Mouse (Mus musculus): ENCODE data around the gene Hrct1. TPM values are rescaled to one million over a fixed set of nuclear protein-coding genes. Genes with fewer than 3 reads are reported as not detected.

Hrct1 gene
- polyA plus RNA-seq, 1 experiment from 2014 or later: 0.81 TPM

DNA sequence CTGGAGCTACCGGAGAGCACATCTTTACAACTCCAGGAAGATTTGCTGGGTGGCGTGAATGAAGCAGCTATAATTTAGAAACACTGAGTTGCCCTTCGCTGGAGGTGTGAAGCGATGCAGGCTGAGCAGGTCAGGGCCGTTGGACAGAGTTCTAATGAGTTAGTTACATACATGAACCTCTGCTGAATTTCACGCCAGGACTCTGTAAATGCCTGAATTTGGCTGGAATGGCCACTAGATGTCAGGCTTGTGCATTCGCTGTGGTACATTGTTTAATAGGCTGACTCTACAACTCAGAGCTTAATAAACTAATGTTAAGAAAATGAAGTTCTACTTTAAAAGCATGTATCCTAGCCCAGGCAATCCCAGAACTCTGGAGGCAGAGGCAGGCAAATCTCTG is 36.4 kb downstream of the Hrct1 start:
- H3K4me3 ChIP-seq (ENCODE audit: control insufficient read depth in 1 of 2, insufficient read depth in 1 of 2, low read depth in 1 of 2, low read length in 2 of 2): no peak overlapping the region
- H3K4me1 ChIP-seq (ENCODE audit: control insufficient read depth in 2 of 2, insufficient read depth in 2 of 2, low read length in 2 of 2): peaks cover 0 to 4% of the 10 kb centered on the region in 2 experiments; a peak in 3 of 4 replicates
- H3K36me3 ChIP-seq (ENCODE audit: control insufficient read depth, insufficient read depth, low read length): no peaks in the 10 kb centered on the region
- H3K27me3 ChIP-seq (ENCODE audit: control insufficient read depth, insufficient read depth, low read length): no peaks in the 10 kb centered on the region
- no peak overlapping the region for H3K27ac ChIP-seq (replicated peaks in 1 of 2; ENCODE audit: control insufficient read depth in 1 of 2, insufficient read depth in 1 of 2, low read depth in 2 of 2, low read length in 2 of 2)
- H3K9me3 ChIP-seq (ENCODE audit: control insufficient read depth, low read length): no peaks in the 10 kb centered on the region
- no peak for ATAC-seq (ENCODE audit: insufficient number of reproducible peaks, insufficient read depth, low FRiP score, low read depth)
- WGBS: 17% methylated on average over 7 of the region's 7 CpGs
- H3K4me2 ChIP-seq (ENCODE audit: low read length): peak overlapping the region; percentile 38
- peak overlapping the region; percentile 34; the same call in 1 of the 2 replicates for H3K9ac ChIP-seq (ENCODE audit: low read length)

DNA sequence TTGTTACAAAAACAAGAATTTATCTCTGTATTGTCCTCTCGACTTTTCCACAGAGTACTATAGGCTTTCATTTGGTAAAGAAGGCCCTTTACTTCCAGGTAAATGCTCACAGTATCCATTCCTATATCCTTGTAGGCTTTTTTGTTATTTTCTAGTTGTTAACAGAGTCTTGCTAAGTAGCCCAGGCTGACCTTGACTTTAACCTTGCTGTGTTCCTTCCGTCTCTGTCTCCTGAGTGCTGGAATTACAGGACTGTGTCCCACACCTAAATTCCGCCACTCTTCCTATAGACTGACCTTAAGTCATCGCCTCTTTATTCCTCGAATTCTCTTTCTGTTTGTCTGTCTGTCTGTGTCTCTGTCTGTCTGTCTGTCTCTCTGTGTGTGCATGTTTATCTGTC is 41.4 kb downstream of the Hrct1 start:
- no peaks in the 10 kb centered on the region for H3K9me3 ChIP-seq (ENCODE audit: control insufficient read depth, low read length)
- H3K27me3 ChIP-seq (ENCODE audit: control insufficient read depth, insufficient read depth, low read length): no peaks in the 10 kb centered on the region
- no peak overlapping the region for H3K4me2 ChIP-seq (ENCODE audit: low read length)
- WGBS: 70% methylated on average over 5 of the region's 5 CpGs
- no peak overlapping the region for H3K27ac ChIP-seq (replicated peaks in 1 of 2; ENCODE audit: control insufficient read depth in 1 of 2, insufficient read depth in 1 of 2, low read depth in 2 of 2, low read length in 2 of 2)
- H3K9ac ChIP-seq (ENCODE audit: low read length): no peak overlapping the region
- no peak for ATAC-seq (ENCODE audit: insufficient number of reproducible peaks, insufficient read depth, low FRiP score, low read depth)
- no peaks in the 10 kb centered on the region for H3K36me3 ChIP-seq (ENCODE audit: control insufficient read depth, insufficient read depth, low read length)
- no peaks in the 10 kb centered on the region for H3K4me1 ChIP-seq (ENCODE audit: control insufficient read depth in 2 of 2, insufficient read depth in 2 of 2, low read length in 2 of 2)
- H3K4me3 ChIP-seq (ENCODE audit: control insufficient read depth in 1 of 2, insufficient read depth in 1 of 2, low read depth in 1 of 2, low read length in 2 of 2): no peak overlapping the region

DNA sequence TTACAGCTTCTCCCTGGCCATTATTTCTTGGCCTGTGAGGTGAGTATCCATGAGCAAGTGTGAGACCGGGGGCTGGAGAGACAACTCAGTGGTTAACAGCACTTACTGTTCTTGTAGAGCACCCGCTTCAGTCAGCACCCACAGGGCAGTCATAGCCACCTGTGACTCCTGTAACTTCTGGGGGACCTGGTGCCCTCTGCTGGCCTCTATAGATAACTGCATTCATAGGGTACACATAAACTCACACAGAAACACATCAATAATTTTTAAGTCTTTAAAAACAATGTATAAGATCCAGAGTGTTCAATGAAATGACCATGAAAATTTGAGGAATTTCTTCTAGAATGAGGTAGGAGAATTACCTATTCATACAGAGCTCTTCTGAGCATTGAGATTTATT is 42.4 kb downstream of the Hrct1 start:
- ATAC-seq (ENCODE audit: insufficient number of reproducible peaks, insufficient read depth, low FRiP score, low read depth): no peak
- Histone ChIP-seq H3K27ac (replicated peaks in 1 of 2; ENCODE audit: control insufficient read depth in 1 of 2, insufficient read depth in 1 of 2, low read depth in 2 of 2, low read length in 2 of 2) (no peak overlapping the region), H3K9me3 (ENCODE audit: control insufficient read depth, low read length) (no peaks in the 10 kb centered on the region), H3K4me2 (ENCODE audit: low read length) (no peak overlapping the region), H3K36me3 (ENCODE audit: control insufficient read depth, insufficient read depth, low read length) (no peaks in the 10 kb centered on the region), H3K27me3 (ENCODE audit: control insufficient read depth, insufficient read depth, low read length) (peaks cover 5% of the 10 kb centered on the region; the same call in 1 of the 2 replicates), H3K4me3 (ENCODE audit: control insufficient read depth in 1 of 2, insufficient read depth in 1 of 2, low read depth in 1 of 2, low read length in 2 of 2) (no peak overlapping the region), H3K4me1 (ENCODE audit: control insufficient read depth in 2 of 2, insufficient read depth in 2 of 2, low read length in 2 of 2) (no peaks in the 10 kb centered on the region), H3K9ac (ENCODE audit: low read length) (no peak overlapping the region)
- 92% methylated on average over 2 of the region's 2 CpGs for WGBS

DNA sequence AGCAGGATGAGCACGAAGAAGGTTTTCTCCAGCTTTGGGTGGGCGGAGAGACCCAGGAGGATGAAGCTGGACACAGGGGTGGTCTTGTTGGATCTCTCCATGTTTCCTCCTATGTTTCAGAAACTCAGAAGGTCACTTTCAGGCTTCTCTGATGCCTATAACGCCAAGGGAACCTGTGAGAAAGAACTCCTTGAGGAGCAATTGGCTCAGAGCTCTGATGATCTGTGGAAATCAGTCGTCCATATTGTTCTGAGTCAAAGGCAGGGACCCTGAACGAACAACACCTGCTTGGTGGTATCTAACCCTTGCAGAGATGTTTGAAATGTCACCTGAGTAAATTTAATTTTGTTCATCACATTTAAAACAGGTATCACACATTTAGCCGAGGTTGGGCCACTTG is 43.9 kb downstream of the Hrct1 start, which contains the start of gene Olfr159:
Gene Olfr159, minus strand, starts transcription at position 101 of the 400 bp plus-strand sequence.
- no peak within 1 kb of the TSS for H3K9ac ChIP-seq (ENCODE audit: low read length)
- no peak within 1 kb of the TSS for H3K4me3 ChIP-seq (ENCODE audit: control insufficient read depth in 1 of 2, insufficient read depth in 1 of 2, low read depth in 1 of 2, low read length in 2 of 2)
- no peak for ATAC-seq (ENCODE audit: insufficient number of reproducible peaks, insufficient read depth, low FRiP score, low read depth)
- no peak within 1 kb of the TSS for H3K4me2 ChIP-seq (ENCODE audit: low read length)
- peaks cover 5% of the 10 kb centered on the region; the same call in 1 of the 2 replicates for H3K27me3 ChIP-seq (ENCODE audit: control insufficient read depth, insufficient read depth, low read length)
- H3K36me3 ChIP-seq (ENCODE audit: control insufficient read depth, insufficient read depth, low read length): no peaks in the 10 kb centered on the region
- WGBS: 79% methylated on average over 6 of the region's 6 CpGs
- H3K27ac ChIP-seq (replicated peaks in 1 of 2; ENCODE audit: control insufficient read depth in 1 of 2, insufficient read depth in 1 of 2, low read depth in 2 of 2, low read length in 2 of 2): no peak within 1 kb of the TSS
- no peaks in the 10 kb centered on the region for H3K4me1 ChIP-seq (ENCODE audit: control insufficient read depth in 2 of 2, insufficient read depth in 2 of 2, low read length in 2 of 2)
- H3K9me3 ChIP-seq (ENCODE audit: control insufficient read depth, low read length): no peaks in the 10 kb centered on the region

DNA sequence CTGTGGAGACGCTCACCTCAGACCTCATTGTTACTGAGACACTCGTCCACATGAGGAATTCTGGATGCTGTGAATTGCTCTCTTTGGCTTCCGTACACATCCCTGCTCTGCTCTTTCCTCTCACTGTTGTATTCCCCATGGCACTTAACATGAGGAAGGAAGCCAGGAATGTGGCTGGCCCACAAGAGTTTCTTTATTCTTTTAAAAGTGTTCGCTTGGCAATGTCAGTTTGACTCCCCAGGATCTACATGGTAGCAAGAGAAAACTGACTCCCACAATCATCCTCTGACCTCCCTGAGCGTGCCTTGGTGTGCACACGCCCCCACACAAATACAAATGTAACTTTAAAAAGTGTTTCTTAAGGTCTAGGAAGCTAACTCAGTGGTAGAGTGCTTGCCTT is 44.6 kb downstream of the Hrct1 start:
- ATAC-seq (ENCODE audit: insufficient number of reproducible peaks, insufficient read depth, low FRiP score, low read depth): no peak

DNA sequence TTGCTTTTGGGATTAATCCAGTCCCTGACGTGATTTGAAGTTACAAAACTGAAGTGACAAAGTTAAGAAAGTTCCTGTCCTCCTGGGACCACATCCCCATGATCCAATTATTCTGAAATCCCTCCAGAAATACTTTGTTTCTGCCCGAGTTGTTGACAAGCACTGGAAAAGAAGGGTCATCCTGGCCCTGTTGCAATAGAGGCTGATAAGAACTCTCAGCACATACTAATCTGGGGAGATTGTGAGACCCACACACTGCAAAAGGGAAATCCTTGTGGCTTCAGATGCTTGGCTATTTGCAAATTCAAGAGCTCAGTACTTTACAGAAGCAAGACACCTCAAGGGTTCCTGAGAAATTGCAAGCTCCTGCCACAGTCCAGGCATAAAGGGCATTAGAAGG is 45.3 kb downstream of the Hrct1 start:
- H3K27me3 ChIP-seq (ENCODE audit: control insufficient read depth, insufficient read depth, low read length): peaks cover 5% of the 10 kb centered on the region; the same call in 1 of the 2 replicates
- H3K27ac ChIP-seq (replicated peaks in 1 of 2; ENCODE audit: control insufficient read depth in 1 of 2, insufficient read depth in 1 of 2, low read depth in 2 of 2, low read length in 2 of 2): no peak overlapping the region
- 16% methylated on average over 2 of the region's 2 CpGs for WGBS
- H3K4me3 ChIP-seq (ENCODE audit: control insufficient read depth in 1 of 2, insufficient read depth in 1 of 2, low read depth in 1 of 2, low read length in 2 of 2): no peak overlapping the region
- H3K4me2 ChIP-seq (ENCODE audit: low read length): no peak overlapping the region
- H3K4me1 ChIP-seq (ENCODE audit: control insufficient read depth in 2 of 2, insufficient read depth in 2 of 2, low read length in 2 of 2): no peaks in the 10 kb centered on the region
- ATAC-seq (ENCODE audit: insufficient number of reproducible peaks, insufficient read depth, low FRiP score, low read depth): no peak
- no peaks in the 10 kb centered on the region for H3K9me3 ChIP-seq (ENCODE audit: control insufficient read depth, low read length)
- no peak overlapping the region for H3K9ac ChIP-seq (ENCODE audit: low read length)
- H3K36me3 ChIP-seq (ENCODE audit: control insufficient read depth, insufficient read depth, low read length): no peaks in the 10 kb centered on the region

More for the DNA sequence above, 44.6 kb downstream of the Hrct1 start:
- WGBS: 40% methylated on average over 6 of the region's 6 CpGs
- no peaks in the 10 kb centered on the region for H3K36me3 ChIP-seq (ENCODE audit: control insufficient read depth, insufficient read depth, low read length)
- H3K9me3 ChIP-seq (ENCODE audit: control insufficient read depth, low read length): no peaks in the 10 kb centered on the region
- H3K9ac ChIP-seq (ENCODE audit: low read length): no peak overlapping the region
- no peaks in the 10 kb centered on the region for H3K4me1 ChIP-seq (ENCODE audit: control insufficient read depth in 2 of 2, insufficient read depth in 2 of 2, low read length in 2 of 2)
- H3K4me2 ChIP-seq (ENCODE audit: low read length): no peak overlapping the region
- no peak overlapping the region for H3K27ac ChIP-seq (replicated peaks in 1 of 2; ENCODE audit: control insufficient read depth in 1 of 2, insufficient read depth in 1 of 2, low read depth in 2 of 2, low read length in 2 of 2)
- H3K27me3 ChIP-seq (ENCODE audit: control insufficient read depth, insufficient read depth, low read length): peaks cover 5% of the 10 kb centered on the region; the same call in 1 of the 2 replicates
- no peak overlapping the region for H3K4me3 ChIP-seq (ENCODE audit: control insufficient read depth in 1 of 2, insufficient read depth in 1 of 2, low read depth in 1 of 2, low read length in 2 of 2)

Other genes starting within 250 kb of the Hrct1 start
- not detected in 2 replicates for gene Sit1, start 243.5 kb upstream of the Hrct1 start, polyA plus RNA-seq (2014; fragmentation: Nextera tagmentation; extraction: Ambion mirVana)
- gene Ccdc107, start 234.3 kb upstream of the Hrct1 start, polyA plus RNA-seq (2014; fragmentation: Nextera tagmentation; extraction: Ambion mirVana): 76.5 and 85.8 TPM in 2 replicates
- 28.7 and 31.0 TPM in 2 replicates for gene Arhgef39, start 227.5 kb upstream of the Hrct1 start, polyA plus RNA-seq (2014; fragmentation: Nextera tagmentation; extraction: Ambion mirVana)
- gene Car9, start 220.2 kb upstream of the Hrct1 start, polyA plus RNA-seq (2014; fragmentation: Nextera tagmentation; extraction: Ambion mirVana): 2.1 and 2.4 TPM in 2 replicates
- 142 and 159 TPM in 2 replicates for gene Tpm2, start 203.4 kb upstream of the Hrct1 start, polyA plus RNA-seq (2014; fragmentation: Nextera tagmentation; extraction: Ambion mirVana)
- 57.3 and 62.3 TPM in 2 replicates for gene Creb3, start 164.9 kb upstream of the Hrct1 start, polyA plus RNA-seq (2014; fragmentation: Nextera tagmentation; extraction: Ambion mirVana)
- 77.5 and 90.9 TPM in 2 replicates for gene Tln1, start 164.5 kb upstream of the Hrct1 start, polyA plus RNA-seq (2014; fragmentation: Nextera tagmentation; extraction: Ambion mirVana)
- 18.3 and 24.9 TPM in 2 replicates for gene Rgp1, start 148.5 kb upstream of the Hrct1 start, polyA plus RNA-seq (2014; fragmentation: Nextera tagmentation; extraction: Ambion mirVana)
- 16.5 and 16.7 TPM in 2 replicates for gene Gba2, start 148.3 kb upstream of the Hrct1 start, polyA plus RNA-seq (2014; fragmentation: Nextera tagmentation; extraction: Ambion mirVana)
- 0.36 TPM in 1 of 2 replicates, not detected in the other for gene Msmp, start 142.7 kb upstream of the Hrct1 start, polyA plus RNA-seq (2014; fragmentation: Nextera tagmentation; extraction: Ambion mirVana)
- gene Npr2, start 95.3 kb upstream of the Hrct1 start, polyA plus RNA-seq (2014; fragmentation: Nextera tagmentation; extraction: Ambion mirVana): 10.6 and 13.2 TPM in 2 replicates
- gene Spag8, start 73.6 kb upstream of the Hrct1 start, polyA plus RNA-seq (2014; fragmentation: Nextera tagmentation; extraction: Ambion mirVana): 0.18 and 0.77 TPM in 2 replicates
- 194 and 213 TPM in 2 replicates for gene Hint2, start 70.7 kb upstream of the Hrct1 start, polyA plus RNA-seq (2014; fragmentation: Nextera tagmentation; extraction: Ambion mirVana)
- 4.2 and 4.5 TPM in 2 replicates for gene Tmem8b, start 58.2 kb upstream of the Hrct1 start, polyA plus RNA-seq (2014; fragmentation: Nextera tagmentation; extraction: Ambion mirVana)
- gene Fam221b, start 58.0 kb upstream of the Hrct1 start, polyA plus RNA-seq (2014; fragmentation: Nextera tagmentation; extraction: Ambion mirVana): 3.9 and 4.5 TPM in 2 replicates
- gene Olfr70, start 26.4 kb upstream of the Hrct1 start, polyA plus RNA-seq (2014; fragmentation: Nextera tagmentation; extraction: Ambion mirVana): not detected in 2 replicates
- gene Olfr71, start 16.9 kb upstream of the Hrct1 start, polyA plus RNA-seq (2014; fragmentation: Nextera tagmentation; extraction: Ambion mirVana): not detected in 2 replicates
- gene Spaar, start 2.8 kb downstream of the Hrct1 start, polyA plus RNA-seq (2014; fragmentation: Nextera tagmentation; extraction: Ambion mirVana): 0.23 and 0.42 TPM in 2 replicates
- not detected in 2 replicates for gene Olfr159, start 43.8 kb downstream of the Hrct1 start, polyA plus RNA-seq (2014; fragmentation: Nextera tagmentation; extraction: Ambion mirVana)
- gene Olfr156, start 96.7 kb downstream of the Hrct1 start, polyA plus RNA-seq (2014; fragmentation: Nextera tagmentation; extraction: Ambion mirVana): not detected in 2 replicates
- gene Olfr157, start 113.0 kb downstream of the Hrct1 start, polyA plus RNA-seq (2014; fragmentation: Nextera tagmentation; extraction: Ambion mirVana): not detected in 2 replicates
- gene Olfr155, start 124.4 kb downstream of the Hrct1 start, polyA plus RNA-seq (2014; fragmentation: Nextera tagmentation; extraction: Ambion mirVana): not detected in 2 replicates
- 10.1 and 11.6 TPM in 2 replicates for gene Reck, start 148.3 kb downstream of the Hrct1 start, polyA plus RNA-seq (2014; fragmentation: Nextera tagmentation; extraction: Ambion mirVana)
- gene Glipr2, start 230.2 kb downstream of the Hrct1 start, polyA plus RNA-seq (2014; fragmentation: Nextera tagmentation; extraction: Ambion mirVana): 53.1 and 55.4 TPM in 2 replicates

All from heart, embryonic 14.5 days (tissue).